Comparison of ENCODE assay signal across 8 mouse cellular contexts in the genomic region with DNA sequence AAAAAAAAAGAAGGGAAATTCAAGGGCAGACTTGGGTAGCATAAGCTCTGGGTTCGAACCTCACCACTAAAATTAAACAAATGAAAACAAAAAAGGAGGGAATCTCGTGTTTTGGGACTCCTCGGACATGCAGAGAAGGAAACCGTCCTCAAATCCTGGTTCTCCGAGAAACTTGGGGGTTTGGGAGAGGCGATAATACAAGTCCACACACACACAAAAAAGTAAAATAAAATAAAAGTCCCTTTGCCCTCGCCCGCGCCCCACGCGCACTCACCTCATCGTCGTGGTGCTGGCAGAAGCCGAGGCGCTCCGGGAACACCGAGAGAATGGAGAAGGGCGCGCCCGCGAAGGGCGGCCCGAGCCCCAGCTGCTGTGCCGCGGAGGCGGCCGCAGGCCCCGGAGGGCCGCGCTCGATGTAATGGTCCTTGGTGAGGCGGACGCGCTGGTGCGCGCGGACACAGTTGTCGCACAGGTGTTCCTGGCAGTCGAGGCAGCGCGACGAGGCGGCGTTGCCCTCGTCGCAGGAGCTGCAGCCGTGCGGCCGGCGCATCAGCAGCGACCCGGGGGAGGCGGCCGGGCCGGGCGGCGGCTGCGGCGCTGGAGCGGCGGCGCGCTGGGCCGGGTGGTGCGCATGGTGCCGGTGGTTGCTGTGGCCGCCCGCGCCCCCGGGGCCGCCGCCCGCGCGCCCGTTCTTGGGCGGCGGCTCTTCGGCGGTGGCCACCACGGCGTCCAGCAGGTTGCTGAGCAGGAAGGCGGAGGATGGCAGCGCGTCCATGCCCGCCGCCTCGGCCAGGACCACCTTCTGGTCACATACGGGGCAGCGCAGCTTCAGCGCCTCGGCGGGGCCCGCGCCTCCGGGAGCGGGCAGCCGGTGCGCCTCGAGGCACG. TPM values are rescaled to one million over a fixed set of nuclear protein-coding genes. Genes with fewer than 3 reads are reported as not detected.
A peak's percentile ranks its signal among the peaks of the same experiment; 100 is the strongest.
DNase-seq lines count a peak whose midpoint lies in the region; ATAC-seq and TF ChIP-seq lines count a peak whose summit lies in the region.

No protein-coding gene starts in this region.

- H3K27me3 ChIP-seq in heart, embryonic 12.5 days (replicated peaks): peaks cover 56% of the 10 kb centered on the region
- no peaks in the 10 kb centered on the region for H3K27me3 ChIP-seq in hindbrain, embryonic 10.5 days (ENCODE audit: insufficient read depth, poor library complexity, severe bottlenecking)

- peak overlapping the region; percentile 80 for H3K4me2 ChIP-seq in heart, embryonic 12.5 days

- H3K36me3 ChIP-seq in heart, embryonic 12.5 days: no peaks in the 10 kb centered on the region
- H3K36me3 ChIP-seq in ES-E14 (ENCODE audit: control insufficient read depth, insufficient read depth, low read length, poor library complexity, severe bottlenecking): peaks cover 29% of the 10 kb centered on the region
- 0 out of 2 replicates have a peak, but pooled peaks cover 3% of the 10 kb centered on the region for H3K36me3 ChIP-seq in hindbrain, embryonic 10.5 days

- H3K9me3 ChIP-seq in heart, embryonic 12.5 days (replicated peaks): no peaks in the 10 kb centered on the region
- no peaks in the 10 kb centered on the region for H3K9me3 ChIP-seq in ES-E14 (ENCODE audit: control insufficient read depth, insufficient read depth, low read depth, low read length)
- H3K9me3 ChIP-seq in hindbrain, embryonic 10.5 days: 0 out of 2 replicates have a peak, but pooled peaks cover under 1% of the 10 kb centered on the region

- H3K9ac ChIP-seq in heart, embryonic 12.5 days: peak overlapping the region; percentile 64
- H3K9ac ChIP-seq in ES-E14 (ENCODE audit: insufficient read depth, low read depth, low read length, poor library complexity, severe bottlenecking): peak overlapping the region; percentile 99

- ATAC-seq in heart, embryonic 12.5 days (ENCODE audit: insufficient number of reproducible peaks, low FRiP score): peak; percentile 33; the same call in 1 of the 2 replicates
- no peak for ATAC-seq in megakaryocyte-erythroid progenitor cell, adult 5-6 weeks (replicated peaks; ENCODE audit: low FRiP score, low TSS enrichment, poor library complexity, severe bottlenecking)
- ATAC-seq in frontal cortex, adult (ENCODE audit: low TSS enrichment): no peak

- H3K27ac ChIP-seq in heart, embryonic 12.5 days (ENCODE audit: poor library complexity, severe bottlenecking): no peak overlapping the region
- H3K27ac ChIP-seq in ES-E14 (ENCODE audit: insufficient read depth, low read depth, low read length, poor library complexity, severe bottlenecking): peak overlapping the region; percentile 100
- peak overlapping the region; percentile 100 for H3K27ac ChIP-seq in hindbrain, embryonic 10.5 days

- no peak for DNase-seq in heart, postnatal 4 days
- DNase-seq in ES-E14 (ENCODE audit: low read depth, low spot score): no peak
- peak; percentile 55 for DNase-seq in hindbrain, embryonic 10.5 days (ENCODE audit: low spot score)
- DNase-seq in mesoderm, embryonic 11.5 days (ENCODE audit: low read depth, low spot score): peak; percentile 48
- no peak for DNase-seq in layer of hippocampus, postnatal 36 days

- under 1% methylated on average over 85 of the region's 101 CpGs for WGBS in heart, embryonic 12.5 days
- 2% methylated on average over 101 of the region's 101 CpGs for WGBS in hindbrain, embryonic 10.5 days

- peaks cover 30% of the 10 kb centered on the region for H3K4me1 ChIP-seq in heart, embryonic 12.5 days (replicated peaks)
- peaks cover 5% of the 10 kb centered on the region in 2 experiments for H3K4me1 ChIP-seq in ES-E14 (ENCODE audit: control insufficient read depth in 2 of 2, insufficient read depth in 2 of 2, low read length in 2 of 2, poor library complexity in 1 of 2)
- peaks cover 56% of the 10 kb centered on the region for H3K4me1 ChIP-seq in hindbrain, embryonic 10.5 days (replicated peaks)

- in situ Hi-C loops in ES-E14 (cut with MboI; ENCODE audit: low sequenced_read_pairs in 2 of 2, unreplicated experiment in 2 of 2): no loop called here

- H3K4me3 ChIP-seq in heart, embryonic 12.5 days: peak overlapping the region; percentile 57
- H3K4me3 ChIP-seq in ES-E14 (ENCODE audit: insufficient read depth in 1 of 2, low read depth in 1 of 2, low read length in 2 of 2, poor library complexity in 1 of 2, severe bottlenecking in 1 of 2): peak overlapping the region; percentile 91 to 99
- H3K4me3 ChIP-seq in hindbrain, embryonic 10.5 days: peak overlapping the region; percentile 95

TF ChIP-seq in ES-E14, 5 proteins besides CTCF, POLR2A, EP300 and RAD21:
- TF ChIP-seq MAFK (IDR thresholded peaks at IDR 0.05; ENCODE audit: insufficient read depth, low read depth, low read length) (no peak), HCFC1 (IDR thresholded peaks at IDR 0.05; ENCODE audit: borderline replicate concordance, insufficient read depth, low read length) (no peak), CHD2 (IDR thresholded peaks at IDR 0.05; ENCODE audit: low read depth, low read length) (no peak), ZNF384 (IDR thresholded peaks at IDR 0.05; ENCODE audit: low read depth, low read length) (no peak), ZC3H11A (IDR thresholded peaks at IDR 0.05; ENCODE audit: borderline replicate concordance, low read depth, low read length) (no peak)

RNA-seq across cellular contexts. Expression of a gene that starts 1.9 kb away (rescaled TPM):
- polyA plus RNA-seq in heart, embryonic 12.5 days (2016; fragmentation: Nextera tagmentation; extraction: Ambion mirVana): 0.40 and 0.63 TPM in 2 replicates
- not detected for total RNA-seq in heart, postnatal 4 days (2021)
- 132 and 141 TPM in 2 replicates for total RNA-seq in ES-E14 (2012; rRNA removed)
- 3.8 and 8.3 TPM in 2 replicates for polyA plus RNA-seq in hindbrain, embryonic 10.5 days (2016; fragmentation: Nextera tagmentation; extraction: Ambion mirVana)
- total RNA-seq in megakaryocyte-erythroid progenitor cell, adult 5-6 weeks (2014; fragmentation: Nextera tagmentation): not detected in 2 replicates
- not detected in 2 replicates for total RNA-seq in megakaryocyte-erythroid progenitor cell, adult 5-6 weeks (2017)
- 1 to 10 TPM; 1.1 to 1.5 TPM for total RNA-seq in layer of hippocampus, postnatal 36 days (2021)

RNA-seq across cellular contexts. Expression of a gene that starts 46.8 kb away (rescaled TPM):
- polyA plus RNA-seq in heart, embryonic 12.5 days (2016; fragmentation: Nextera tagmentation; extraction: Ambion mirVana): 0.64 and 1.3 TPM in 2 replicates
- total RNA-seq in heart, postnatal 4 days (2021): not detected
- total RNA-seq in ES-E14 (2012; rRNA removed): 1.8 and 2.7 TPM in 2 replicates
- 0.38 and 1.9 TPM in 2 replicates for polyA plus RNA-seq in hindbrain, embryonic 10.5 days (2016; fragmentation: Nextera tagmentation; extraction: Ambion mirVana)
- not detected in 2 replicates for total RNA-seq in megakaryocyte-erythroid progenitor cell, adult 5-6 weeks (2014; fragmentation: Nextera tagmentation)
- total RNA-seq in megakaryocyte-erythroid progenitor cell, adult 5-6 weeks (2017): not detected in 2 replicates
- total RNA-seq in layer of hippocampus, postnatal 36 days (2021): not detected

RNA-seq across cellular contexts. Expression of a gene that starts 57.6 kb away (rescaled TPM):
- not detected in 2 replicates for polyA plus RNA-seq in heart, embryonic 12.5 days (2016; fragmentation: Nextera tagmentation; extraction: Ambion mirVana)
- total RNA-seq in heart, postnatal 4 days (2021): not detected
- 1.4 and 1.8 TPM in 2 replicates for total RNA-seq in ES-E14 (2012; rRNA removed)
- 0.07 TPM in 1 of 2 replicates, not detected in the other for polyA plus RNA-seq in hindbrain, embryonic 10.5 days (2016; fragmentation: Nextera tagmentation; extraction: Ambion mirVana)
- not detected in 2 replicates for total RNA-seq in megakaryocyte-erythroid progenitor cell, adult 5-6 weeks (2014; fragmentation: Nextera tagmentation)
- total RNA-seq in megakaryocyte-erythroid progenitor cell, adult 5-6 weeks (2017): not detected in 2 replicates
- not detected for total RNA-seq in layer of hippocampus, postnatal 36 days (2021)

Comparison
In these comparisons a context has a peak if more than half of its experiments do, and no peak if none do; other contexts are left out.
1. DNase-seq: peak in hindbrain, embryonic 10.5 days (single experiment) and mesoderm, embryonic 11.5 days (single experiment); none in heart, postnatal 4 days (single experiment), ES-E14 (single experiment) and layer of hippocampus, postnatal 36 days (0 of 2).
2. RNA of a gene that starts 1.9 kb away (total RNA-seq): 132 to 141 TPM in ES-E14; 1.1 to 1.5 TPM in layer of hippocampus, postnatal 36 days, not detected in heart, postnatal 4 days and not detected in megakaryocyte-erythroid progenitor cell, adult 5-6 weeks; every median in the first group is over 10 times any median in the second.
3. Peak in every context shown above with its lines, with median percentiles within 50 percentile points of each other: H3K4me3 ChIP-seq.